Mouse (Mus musculus) stomach, embryonic 14.5 days (tissue): ENCODE data around the gene Higd1a. TPM values are rescaled to one million over a fixed set of nuclear protein-coding genes. Genes with fewer than 3 reads are reported as not detected.

ENCODE experiments used
- ATAC-seq: fragments of 200-750 bp; cut with Nextera tagmentation; 2 replicates; pipeline ENCODE4 v1.8.0; 2017; ENCODE audit warnings: low read depth, moderate TSS enrichment; ENCODE audit not compliant: insufficient number of reproducible peaks, insufficient read depth, low FRiP score
- H3K27ac ChIP-seq: fragments of 300-500 bp; sonication (generic); 2 replicates; pipeline ENCODE4 v1.5.1; 2014; ENCODE audit warnings: mild to moderate bottlenecking, low read length, moderate library complexity, mixed read lengths
- H3K27me3 ChIP-seq: fragments of 300-500 bp; sonication (generic); 2 replicates; pipeline ENCODE4 v1.6.1; 2014; ENCODE audit warnings: low read length, control low read depth, mixed read lengths; ENCODE audit not compliant: control insufficient read depth, insufficient read depth
- H3K36me3 ChIP-seq: fragments of 300-500 bp; sonication (generic); 2 replicates; pipeline ENCODE4 v1.6.1; 2014; ENCODE audit warnings: mild to moderate bottlenecking, control low read depth, low read length, moderate library complexity, mixed read lengths; ENCODE audit not compliant: control insufficient read depth, insufficient read depth
- H3K4me1 ChIP-seq: fragments of 300-500 bp; sonication (generic); 2 replicates; pipeline ENCODE4 v1.6.1; 2014; ENCODE audit warnings: low read length, control low read depth, mixed read lengths; ENCODE audit not compliant: control insufficient read depth, insufficient read depth
- H3K4me2 ChIP-seq: fragments of 300-500 bp; sonication (generic); replicated peaks from 2 replicates; pipeline ENCODE4 v1.6.1; 2014; ENCODE audit warnings: low read depth, low read length, control low read depth
- H3K4me3 ChIP-seq: fragments of 300-500 bp; sonication (generic); 2 replicates; pipeline ENCODE4 v1.5.1; 2014; ENCODE audit warnings: low read depth, low read length, control low read depth
- H3K9ac ChIP-seq: fragments of 300-500 bp; sonication (generic); replicated peaks from 2 replicates; pipeline ENCODE4 v1.6.1; 2014; ENCODE audit warnings: low read depth, mild to moderate bottlenecking, control low read depth, low read length, moderate library complexity, mixed read lengths
- H3K9me3 ChIP-seq: fragments of 300-500 bp; sonication (generic); 2 replicates; pipeline ENCODE4 v1.6.1; 2016; ENCODE audit warnings: low read depth, low read length, control low read depth; ENCODE audit not compliant: control insufficient read depth
- WGBS: fragments of 180-500 bp; shearing (Covaris S2); extraction: QIAGEN DNeasy Blood & Tissue Kit; methylation state at CpG from one replicate; pipeline ENCODE4 v1.1.7; 2014; 5-methylcytosine and 5-hydroxymethylcytosine counted together
- polyA plus RNA-seq: library from polyadenylated mRNA; unstranded; fragments of >200 nt; fragmentation: Nextera tagmentation; extraction: Ambion mirVana; gene quantifications from 2 replicates; pipeline ENCODE4 v1.2.1, GENCODE M21; 2014

Gene Higd1a
- polyA plus RNA-seq, result 289 and 309 TPM in 2 replicates

GRCm38 (mm10) chr9:121858153-121858488, at the start of gene Higd1a:
TSS of gene Higd1a (minus strand) at chr9:121858362.
- peak within 1 kb of the TSS; percentile 78 for H3K4me2 ChIP-seq
- peak within 1 kb of the TSS; percentile 67 for H3K9ac ChIP-seq
- H3K9me3 ChIP-seq, result no peaks in the 10 kb centered on the region
- H3K4me1 ChIP-seq, result peaks cover 6% of the 10 kb centered on the region; the same call in 1 of the 2 replicates
- no peaks in the 10 kb centered on the region for H3K36me3 ChIP-seq
- H3K27ac ChIP-seq, result peak within 1 kb of the TSS; percentile 97
- 6% methylated on average over 6 of the region's 6 CpGs for WGBS
- H3K27me3 ChIP-seq, result no peaks in the 10 kb centered on the region
- H3K4me3 ChIP-seq, result peak within 1 kb of the TSS; percentile 65
- no peak for ATAC-seq

DNA sequence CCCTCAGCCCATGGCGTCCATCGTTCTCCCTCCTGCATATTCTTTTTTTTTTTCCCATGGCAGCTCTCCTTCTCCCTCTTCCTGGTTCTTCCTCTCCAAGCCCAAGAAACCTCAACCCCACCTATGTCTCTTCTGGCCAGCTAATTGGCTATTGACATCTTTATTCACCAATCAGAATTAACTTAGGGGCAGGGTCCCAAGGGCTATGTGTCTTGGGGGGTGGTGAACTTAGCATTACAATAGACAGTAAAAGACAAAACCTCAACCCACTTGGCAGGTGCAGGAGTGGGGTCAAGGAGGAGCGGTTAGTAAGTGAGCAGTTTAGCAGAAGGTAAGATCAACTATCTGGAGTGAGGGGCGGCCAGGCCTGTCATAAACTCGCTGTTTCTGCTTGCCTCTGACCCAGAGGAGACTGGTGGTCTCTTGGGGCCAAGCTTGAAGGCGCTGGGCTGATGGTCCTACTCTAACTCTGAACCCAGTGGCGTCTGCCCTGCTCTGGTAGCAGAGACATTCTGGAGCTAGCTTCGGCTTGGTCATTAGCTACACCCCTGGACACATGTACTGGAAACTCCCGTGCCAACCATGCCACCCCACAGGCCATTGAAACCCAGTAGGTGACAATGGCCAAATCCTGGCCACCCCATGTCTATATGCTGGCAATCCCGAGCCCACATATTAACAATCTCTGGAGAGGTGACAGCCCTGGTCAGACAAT, 49.4 kb upstream of the Higd1a start:
- ATAC-seq, result no peak
- Histone ChIP-seq H3K4me2 (no peak overlapping the region), H3K4me3 (no peak overlapping the region), H3K9me3 (no peaks in the 10 kb centered on the region), H3K27ac (no peak overlapping the region), H3K9ac (no peak overlapping the region), H3K4me1 (no peaks in the 10 kb centered on the region), H3K27me3 (no peaks in the 10 kb centered on the region), H3K36me3 (no peaks in the 10 kb centered on the region)
- WGBS, result 70% methylated on average over 10 of the region's 10 CpGs

DNA sequence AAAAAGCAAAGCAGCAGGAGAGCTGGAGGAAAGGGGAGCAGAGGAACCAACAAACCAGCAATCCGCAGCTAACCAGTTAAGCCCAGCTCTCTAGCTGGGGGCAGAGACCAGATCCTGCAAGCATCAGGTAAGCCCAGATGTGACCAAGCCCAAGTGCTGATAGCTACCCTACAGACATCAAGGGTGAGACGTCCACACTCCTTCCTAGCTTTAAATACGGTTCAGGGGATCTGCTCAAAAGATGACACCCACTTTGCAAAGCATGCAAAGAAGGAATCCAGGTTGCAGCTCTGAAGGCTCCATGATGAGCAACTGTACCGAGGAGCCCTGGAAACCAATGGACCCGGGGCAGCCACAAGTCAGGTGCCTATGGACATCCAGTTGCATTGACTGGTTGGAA, 48.3 kb upstream of the Higd1a start:
- no peak overlapping the region for H3K9ac ChIP-seq
- no peak for ATAC-seq
- H3K27ac ChIP-seq, result no peak overlapping the region
- WGBS, result 83% methylated on average over 5 of the region's 5 CpGs
- no peaks in the 10 kb centered on the region for H3K27me3 ChIP-seq
- no peak overlapping the region for H3K4me3 ChIP-seq
- no peak overlapping the region for H3K4me2 ChIP-seq
- H3K36me3 ChIP-seq, result no peaks in the 10 kb centered on the region
- H3K4me1 ChIP-seq, result no peaks in the 10 kb centered on the region
- no peaks in the 10 kb centered on the region for H3K9me3 ChIP-seq

DNA sequence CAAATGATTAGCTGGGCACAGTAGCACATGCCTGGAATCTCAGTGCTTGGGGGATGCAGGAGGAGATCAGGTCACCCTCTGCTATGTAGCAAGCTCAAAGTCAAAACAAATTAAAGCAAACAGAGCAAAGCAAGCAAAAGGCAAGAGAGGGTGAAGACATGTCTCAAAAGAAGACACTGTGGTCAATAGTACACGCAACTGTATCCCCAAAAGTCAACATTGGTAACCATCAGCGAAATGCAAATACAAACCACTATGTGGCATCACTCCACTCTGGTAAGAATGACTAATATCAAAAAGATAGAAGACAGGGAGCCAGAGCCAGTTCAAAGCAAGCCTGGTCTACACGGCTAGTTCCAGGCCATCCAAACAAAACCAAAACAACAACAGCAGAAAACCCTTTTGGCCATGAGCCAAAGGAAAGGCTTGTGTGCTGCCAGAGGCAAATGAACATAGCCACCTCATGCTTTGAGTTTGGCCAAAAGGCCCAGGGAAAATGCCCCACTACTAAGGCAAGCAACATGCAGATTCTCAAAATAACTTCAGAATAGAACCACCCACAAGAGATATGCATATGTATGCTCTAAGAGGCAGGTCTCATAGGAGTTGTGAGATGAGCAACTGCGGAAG, 47.5 kb upstream of the Higd1a start:
- Histone ChIP-seq H3K27ac (no peak overlapping the region), H3K4me3 (no peak overlapping the region), H3K9ac (no peak overlapping the region), H3K4me1 (no peaks in the 10 kb centered on the region), H3K36me3 (no peaks in the 10 kb centered on the region), H3K4me2 (no peak overlapping the region), H3K9me3 (no peaks in the 10 kb centered on the region), H3K27me3 (no peaks in the 10 kb centered on the region)
- no peak for ATAC-seq
- WGBS, result 74% methylated on average over 4 of the region's 4 CpGs

GRCm38 (mm10) chr9:121904946-121905345, 46.8 kb upstream of the Higd1a start:
- Histone ChIP-seq H3K4me3 (no peak overlapping the region), H3K9me3 (no peaks in the 10 kb centered on the region), H3K4me1 (no peaks in the 10 kb centered on the region), H3K27ac (no peak overlapping the region), H3K27me3 (no peaks in the 10 kb centered on the region), H3K36me3 (no peaks in the 10 kb centered on the region), H3K9ac (no peak overlapping the region), H3K4me2 (no peak overlapping the region)
- ATAC-seq, result no peak
- 88% methylated on average over 7 of the region's 7 CpGs for WGBS

DNA sequence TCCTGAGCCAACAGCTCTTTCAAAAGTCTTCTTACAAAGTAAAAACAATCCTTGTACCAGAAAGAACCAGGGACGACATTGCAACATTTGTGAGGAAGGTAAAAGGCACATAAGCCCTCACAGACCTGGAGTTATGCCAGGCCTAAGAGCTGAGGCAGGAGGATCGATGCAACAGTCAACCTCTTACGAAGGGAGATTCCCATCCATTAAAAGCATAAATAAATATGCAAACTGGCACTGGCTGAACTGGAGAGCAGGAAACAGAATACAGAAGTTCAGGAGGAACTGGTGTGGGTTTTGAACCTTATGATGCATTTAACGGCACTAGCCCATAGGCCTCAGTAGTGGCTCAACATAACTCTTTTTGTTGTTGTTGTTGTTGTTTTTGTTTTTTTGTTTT, 46.2 kb upstream of the Higd1a start:
- Histone ChIP-seq H3K4me1 (no peaks in the 10 kb centered on the region), H3K27me3 (no peaks in the 10 kb centered on the region), H3K27ac (no peak overlapping the region), H3K4me3 (no peak overlapping the region), H3K36me3 (no peaks in the 10 kb centered on the region), H3K9ac (no peak overlapping the region), H3K4me2 (no peak overlapping the region), H3K9me3 (no peaks in the 10 kb centered on the region)
- 77% methylated on average over 4 of the region's 4 CpGs for WGBS
- no peak for ATAC-seq

GRCm38 (mm10) chr9:121903476-121904305, 45.5 kb upstream of the Higd1a start:
- Histone ChIP-seq H3K4me1 (no peaks in the 10 kb centered on the region), H3K4me2 (no peak overlapping the region), H3K4me3 (no peak overlapping the region), H3K27me3 (no peaks in the 10 kb centered on the region), H3K27ac (no peak overlapping the region), H3K36me3 (no peaks in the 10 kb centered on the region), H3K9me3 (no peaks in the 10 kb centered on the region), H3K9ac (no peak overlapping the region)
- 79% methylated on average over 8 of the region's 8 CpGs for WGBS
- ATAC-seq, result no peak

GRCm38 (mm10) chr9:121901710-121902700, 43.8 kb upstream of the Higd1a start:
- Histone ChIP-seq H3K9ac (no peak overlapping the region), H3K27me3 (no peaks in the 10 kb centered on the region), H3K9me3 (no peaks in the 10 kb centered on the region), H3K4me3 (no peak overlapping the region), H3K27ac (no peak overlapping the region), H3K36me3 (no peaks in the 10 kb centered on the region), H3K4me1 (no peaks in the 10 kb centered on the region), H3K4me2 (no peak overlapping the region)
- 62% methylated on average over 5 of the region's 5 CpGs for WGBS
- ATAC-seq, result no peak
